Mouse (Mus musculus) hindbrain, embryonic 12.5 days (tissue): ENCODE measurements around the gene Arhgef40. TPM values are rescaled to one million over a fixed set of nuclear protein-coding genes. Genes with fewer than 3 reads are reported as not detected.

ENCODE experiments used
- polyA plus RNA-seq: library from polyadenylated mRNA; unstranded; fragments of >200 nt; fragmentation: Nextera tagmentation; extraction: Ambion mirVana; gene quantifications from 2 replicates; pipeline ENCODE4 v1.2.1, GENCODE M21; 2016

Gene Arhgef40
- polyA plus RNA-seq, 1 experiment from 2014 or later: 133 TPM

Other genes with a start within 250 kb of the Arhgef40 start
- not detected in 2 replicates for gene Ang4, start 211.1 kb upstream of the Arhgef40 start, polyA plus RNA-seq
- not detected in 2 replicates for gene AY358078, start 184.7 kb upstream of the Arhgef40 start, polyA plus RNA-seq
- not detected in 2 replicates for gene Ear6, start 131.0 kb upstream of the Arhgef40 start, polyA plus RNA-seq
- 61.8 and 62.9 TPM in 2 replicates for gene Mettl17, start 99.9 kb upstream of the Arhgef40 start, polyA plus RNA-seq
- 0.89 and 1.4 TPM in 2 replicates for gene Slc39a2, start 91.8 kb upstream of the Arhgef40 start, polyA plus RNA-seq
- 34.2 and 39.1 TPM in 2 replicates for gene Ndrg2, start 70.6 kb upstream of the Arhgef40 start, polyA plus RNA-seq
- not detected in 2 replicates for gene Tppp2, start 66.3 kb upstream of the Arhgef40 start, polyA plus RNA-seq
- gene Rnase13, start 61.9 kb upstream of the Arhgef40 start, polyA plus RNA-seq: not detected in 2 replicates
- gene Tmem253, start 30.9 kb downstream of the Arhgef40 start, polyA plus RNA-seq: 0.59 and 1.6 TPM in 2 replicates
- gene Zfp219, start 36.0 kb downstream of the Arhgef40 start, polyA plus RNA-seq: 64.4 and 71.7 TPM in 2 replicates
- gene Olfr221, start 57.7 kb downstream of the Arhgef40 start, polyA plus RNA-seq: not detected in 2 replicates
- gene Hnrnpc, start 119.3 kb downstream of the Arhgef40 start, polyA plus RNA-seq: 726 and 727 TPM in 2 replicates
- 53.6 and 58.4 TPM in 2 replicates for gene Rpgrip1, start 126.0 kb downstream of the Arhgef40 start, polyA plus RNA-seq
- 68.3 and 72.3 TPM in 2 replicates for gene Supt16, start 212.7 kb downstream of the Arhgef40 start, polyA plus RNA-seq